Mouse (Mus musculus) heart, postnatal 0 days (tissue): ENCODE measurements around the gene Tet2.

Source experiments
- CTCF ChIP-seq: IDR thresholded peaks from 2 replicates; pipeline ENCODE4 v1.5.1; 2016; ENCODE audit warnings: antibody characterized with exemption, control low read depth, low read depth
- EP300 ChIP-seq: IDR thresholded peaks from 2 replicates; pipeline ENCODE4 v1.6.1; 2016; ENCODE audit warnings: antibody characterized with exemption, low read depth

- TF ChIP-seq CTCF (no peak), EP300 (no peak)
Measured at GRCm38 (mm10) chr3:133563503-133564205, 18.7 kb upstream of the Tet2 start.
